Mouse (Mus musculus): Measurements from ENCODE around the gene Foxa2. TPM values are rescaled to one million over a fixed set of nuclear protein-coding genes. Genes with fewer than 3 reads are reported as not detected.

The Foxa2 gene
- total RNA-seq, 4 experiments from 2014 or later: not detected

DNA sequence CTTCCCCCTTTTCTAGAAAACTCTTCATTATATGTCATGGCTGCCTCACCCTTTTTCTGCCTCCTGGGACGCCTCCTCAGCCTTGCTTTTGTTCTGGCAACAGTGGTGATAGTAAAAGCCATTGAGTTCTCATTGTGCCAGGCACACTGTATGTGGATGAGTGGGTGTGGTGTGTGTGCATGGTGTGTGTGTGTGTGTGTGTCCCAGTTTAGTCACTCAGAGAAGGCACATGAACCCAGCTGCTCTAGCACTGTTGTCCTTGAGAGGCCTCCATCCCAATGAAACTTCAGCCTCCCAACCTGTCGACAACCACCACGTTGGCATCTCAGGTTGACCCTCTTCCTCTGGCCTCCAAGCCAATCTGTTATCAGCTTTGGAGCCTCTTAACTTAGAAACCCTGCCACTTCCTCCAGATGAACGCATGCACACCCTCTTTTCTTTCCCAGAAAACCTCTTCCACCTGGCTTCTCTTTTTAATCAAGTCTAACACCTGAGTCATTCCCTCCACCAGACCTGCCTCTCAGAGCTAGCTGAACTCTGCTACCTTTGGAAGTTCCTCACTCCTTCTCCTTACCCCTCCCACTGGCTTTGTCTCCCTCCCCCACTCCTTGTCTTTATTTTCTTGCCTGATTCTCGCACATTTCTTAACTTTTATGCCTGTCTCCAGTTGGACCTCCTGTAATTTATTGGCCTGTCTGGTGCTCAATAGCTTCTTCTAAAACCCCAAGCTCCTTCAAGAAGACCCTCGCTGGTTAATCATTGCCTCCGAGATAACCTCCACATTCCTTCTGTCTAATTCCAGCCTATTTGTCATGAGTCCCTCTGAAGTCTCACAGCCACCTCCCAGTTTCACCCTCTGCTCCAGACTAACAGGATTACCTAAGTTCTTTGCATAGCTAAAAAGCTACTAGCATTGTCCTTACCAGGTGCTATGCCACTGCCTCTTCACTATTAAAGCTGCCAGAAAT is 41.9 kb downstream of the Foxa2 start:
- no peak for DNase-seq (ENCODE audit: low spot score)

DNA sequence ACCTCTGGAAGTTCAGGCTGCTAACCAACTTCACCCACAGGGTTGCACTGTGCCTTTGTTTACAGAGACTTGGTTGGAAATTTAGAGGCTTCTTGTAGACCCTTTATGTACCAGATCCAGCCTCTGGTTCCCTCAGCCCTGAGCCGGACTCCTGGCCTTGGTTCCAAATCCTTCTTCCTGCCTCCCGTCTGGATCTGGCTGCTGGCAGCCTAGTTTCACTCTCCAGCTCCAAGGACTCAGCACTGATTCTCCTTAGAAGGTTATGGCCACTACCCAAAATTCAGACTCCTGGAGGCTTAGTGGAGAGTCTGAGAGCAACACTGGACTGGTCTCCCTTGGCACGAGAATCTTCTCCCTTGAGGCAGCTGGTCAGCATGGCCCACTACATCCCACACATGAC is 43.3 kb downstream of the Foxa2 start:
- no peak for DNase-seq (ENCODE audit: low spot score)

DNA sequence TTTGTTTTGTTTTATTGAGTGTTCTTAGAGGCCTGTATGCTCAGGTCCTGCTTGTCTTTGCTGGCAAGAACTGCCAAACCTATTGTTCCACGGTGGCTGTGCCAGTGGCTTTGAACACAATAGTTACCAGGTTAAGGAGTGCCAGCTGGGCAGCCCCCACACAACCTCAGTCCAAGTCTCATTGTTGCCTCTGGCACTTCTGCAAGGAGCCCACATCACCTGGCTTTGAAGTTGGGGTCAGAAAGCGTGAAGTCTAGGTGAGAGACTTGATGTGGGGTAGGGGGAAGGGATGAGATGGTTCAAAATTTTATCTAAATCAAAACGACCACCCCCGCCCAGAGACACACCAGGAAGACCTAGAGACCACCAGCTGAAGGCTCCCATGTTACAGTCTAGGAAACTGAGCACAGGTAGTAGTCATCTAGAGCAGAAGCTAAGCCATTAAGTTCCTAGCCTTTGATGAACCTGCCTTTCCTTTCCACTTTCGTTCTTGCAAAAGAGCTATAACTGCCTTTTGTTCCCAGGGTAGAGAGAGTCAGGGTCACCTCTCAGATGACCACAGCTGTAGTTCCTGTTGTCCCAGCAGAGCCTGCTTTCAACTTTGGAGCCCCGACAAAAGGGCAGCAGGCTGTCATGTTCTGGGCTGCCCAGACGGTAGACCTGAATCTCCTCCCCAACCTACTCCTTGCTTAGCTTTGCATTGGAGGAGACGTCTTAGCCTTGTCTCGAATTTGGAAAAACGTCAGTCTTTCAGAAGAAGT is 48.4 kb downstream of the Foxa2 start:
- no peak for DNase-seq (ENCODE audit: low spot score)

DNA sequence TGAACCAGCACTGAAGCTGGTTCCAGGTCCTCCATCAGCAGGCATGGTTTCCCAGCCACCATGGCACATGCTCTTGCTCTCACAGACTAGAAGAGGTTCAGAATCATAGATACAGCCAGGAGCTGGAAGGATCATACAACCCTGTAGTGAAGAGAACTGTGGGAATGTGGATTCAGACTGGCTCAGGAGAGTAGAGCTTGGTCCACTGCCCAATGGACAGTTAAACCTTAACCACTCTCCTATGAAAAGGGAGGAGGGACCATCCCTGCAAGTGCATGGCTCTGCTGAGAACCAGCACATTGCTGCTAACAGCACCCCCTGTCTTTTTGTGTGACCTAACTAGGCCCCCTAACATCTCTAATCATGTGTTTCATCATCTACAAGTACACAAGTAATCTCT is 50.0 kb downstream of the Foxa2 start:
- no peak for DNase-seq (ENCODE audit: low spot score)

DNA sequence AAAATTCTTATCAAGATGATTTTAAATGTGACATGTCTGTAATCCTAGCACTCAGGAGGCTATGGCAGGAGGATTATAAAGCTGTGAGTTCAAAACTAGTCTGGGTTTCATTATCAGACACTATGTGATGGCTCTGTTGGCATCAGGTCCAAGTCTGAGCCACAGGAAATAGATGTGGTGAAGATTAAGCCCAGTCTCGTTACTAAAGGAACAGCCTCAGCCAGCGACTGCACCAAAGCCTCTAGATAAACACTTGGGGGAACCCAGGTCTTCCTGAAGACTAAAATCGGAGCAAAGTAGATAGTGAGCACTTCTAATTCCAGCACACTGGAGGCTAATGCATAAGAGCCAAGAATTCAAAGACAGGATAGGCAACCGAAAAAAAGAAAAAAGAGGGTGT is 52.9 kb downstream of the Foxa2 start:
- no peak for DNase-seq (ENCODE audit: low spot score)

DNA sequence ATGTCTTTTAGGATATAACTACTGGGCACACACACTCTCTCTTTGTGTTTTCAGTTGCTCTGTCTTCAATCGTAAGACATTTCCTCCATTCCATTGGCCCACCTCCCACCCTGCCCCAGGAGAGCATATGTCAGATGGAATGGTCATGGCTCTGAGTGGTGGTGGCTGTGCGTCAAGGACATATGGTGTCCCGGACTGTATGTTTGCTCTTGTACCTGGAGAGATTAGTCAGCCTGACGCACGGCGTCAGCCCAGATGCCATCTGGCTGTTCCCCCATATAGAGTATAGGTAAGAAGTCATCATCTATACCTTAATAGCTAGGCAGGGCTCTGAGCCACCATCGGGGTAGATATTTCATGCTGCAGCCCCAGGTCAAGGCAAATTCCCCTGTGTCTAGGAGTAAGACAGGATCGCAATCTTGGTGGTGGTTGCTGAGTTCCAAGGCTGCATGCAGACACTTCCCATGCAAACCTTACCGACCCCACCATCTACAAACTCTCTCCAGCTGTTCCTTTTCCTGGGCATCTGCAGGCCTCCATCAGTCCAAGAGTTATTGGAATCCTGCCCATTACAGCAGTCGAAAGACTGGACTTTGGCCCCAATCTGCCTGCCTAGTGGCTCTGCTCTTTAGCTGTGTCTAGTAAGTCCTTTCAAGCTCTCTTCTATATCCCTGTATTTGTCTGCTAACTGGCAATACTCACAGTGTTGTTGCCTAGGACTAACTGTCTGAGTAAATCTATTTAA is 53.7 kb downstream of the Foxa2 start:
- no peak for DNase-seq (ENCODE audit: low spot score)

Small RNA genes within 50 kb of the gene (microRNA-seq; reads per million reads assigned to microRNA genes)
- gene Gm27420: not detected
